Mouse (Mus musculus) megakaryocyte, embryonic 14.5 days (primary cell): ENCODE data around the gene Zdhhc20.
"Not testable (repeated sequence)": the region's sequence is repeated elsewhere in the genome, so short reads cannot be mapped to it uniquely, and the experiment has no call there.

ENCODE experiments used
- FLI1 ChIP-seq: IDR thresholded peaks from 2 replicates; pipeline ENCODE4 v1.6.1; 2012; ENCODE audit warnings: low read length, inconsistent platforms, mixed read lengths
- GATA1 ChIP-seq: IDR thresholded peaks from 3 replicates; pipeline ENCODE4 v1.6.1; 2012; ENCODE audit warnings: mixed read lengths, low read length, inconsistent platforms, borderline replicate concordance

- not testable (repeated sequence) for TF ChIP-seq GATA1, FLI1
Observed at GRCm38 (mm10) chr14:57856037-57856436, 34.0 kb downstream of the Zdhhc20 start.
